Mouse (Mus musculus): ENCODE data around the gene Tiam2. TPM values are rescaled to one million over a fixed set of nuclear protein-coding genes. Genes with fewer than 3 reads are reported as not detected.

The Tiam2 gene
- polyA plus RNA-seq, 1 experiment from 2014 or later: 2.9 TPM

- Histone ChIP-seq H3K27me3 (ENCODE audit: low read depth, poor library complexity, severe bottlenecking) (no peaks in the 10 kb centered on the region), H3K4me1 (no peaks in the 10 kb centered on the region)
- 89% methylated on average over 4 of the region's 4 CpGs for WGBS
These were observed 174.6 kb downstream of the Tiam2 start for GRCm38 (mm10) chr17:3500936-3501335.

GRCm38 (mm10) chr17:3505711-3506110 lies 179.3 kb downstream of the Tiam2 start:
- Histone ChIP-seq H3K4me1 (no peaks in the 10 kb centered on the region), H3K9me3 (replicated peaks) (no peaks in the 10 kb centered on the region), H3K36me3 (no peaks in the 10 kb centered on the region), H3K4me3 (no peak overlapping the region), H3K27me3 (ENCODE audit: low read depth, poor library complexity, severe bottlenecking) (no peaks in the 10 kb centered on the region), H3K27ac (replicated peaks) (no peak overlapping the region)
- DNase-seq (ENCODE audit: low spot score): no peak
- 65% methylated on average over 1 of the region's 1 CpGs for WGBS

More at GRCm38 (mm10) chr17:3500936-3501335, 174.6 kb downstream of the Tiam2 start:
- Histone ChIP-seq H3K27ac (replicated peaks) (no peak overlapping the region), H3K4me3 (no peak overlapping the region), H3K36me3 (no peaks in the 10 kb centered on the region), H3K9me3 (replicated peaks) (no peaks in the 10 kb centered on the region)
- DNase-seq (ENCODE audit: low spot score): no peak

GRCm38 (mm10) chr17:3506508-3506907 lies 180.1 kb downstream of the Tiam2 start:
- H3K9me3 ChIP-seq (replicated peaks): no peaks in the 10 kb centered on the region
- no peak for DNase-seq (ENCODE audit: low spot score)
- no peaks in the 10 kb centered on the region for H3K4me1 ChIP-seq
- no peaks in the 10 kb centered on the region for H3K27me3 ChIP-seq (ENCODE audit: low read depth, poor library complexity, severe bottlenecking)
- WGBS: 90% methylated on average over 8 of the region's 8 CpGs
- no peaks in the 10 kb centered on the region for H3K36me3 ChIP-seq
- no peak overlapping the region for H3K4me3 ChIP-seq
- H3K27ac ChIP-seq (replicated peaks): no peak overlapping the region

GRCm38 (mm10) chr17:3509841-3510240 lies 183.5 kb downstream of the Tiam2 start:
- H3K27me3 ChIP-seq (ENCODE audit: low read depth, poor library complexity, severe bottlenecking): no peaks in the 10 kb centered on the region
- no peaks in the 10 kb centered on the region for H3K36me3 ChIP-seq
- H3K27ac ChIP-seq (replicated peaks): no peak overlapping the region
- no peaks in the 10 kb centered on the region for H3K9me3 ChIP-seq (replicated peaks)
- H3K4me1 ChIP-seq: no peaks in the 10 kb centered on the region
- 32% methylated on average over 1 of the region's 1 CpGs for WGBS
- DNase-seq (ENCODE audit: low spot score): peak; percentile 52
- no peak overlapping the region for H3K4me3 ChIP-seq

- H3K9me3 ChIP-seq (replicated peaks): no peaks in the 10 kb centered on the region
- no peak overlapping the region for H3K27ac ChIP-seq (replicated peaks)
- H3K4me1 ChIP-seq: peaks cover 11% of the 10 kb centered on the region
- H3K36me3 ChIP-seq: peaks cover 11% of the 10 kb centered on the region
- H3K4me3 ChIP-seq: no peak overlapping the region
- DNase-seq (ENCODE audit: low spot score): no peak
- whole genome bisulfite sequencing: 87% methylated on average over 5 of the region's 5 CpGs
- no peaks in the 10 kb centered on the region for H3K27me3 ChIP-seq (ENCODE audit: low read depth, poor library complexity, severe bottlenecking)
These were observed 187.9 kb downstream of the Tiam2 start for GRCm38 (mm10) chr17:3514316-3514715.

- 95% methylated on average over 8 of the region's 8 CpGs for WGBS
- Histone ChIP-seq H3K27ac (replicated peaks) (no peak overlapping the region), H3K4me3 (no peak overlapping the region), H3K36me3 (peaks cover 12% of the 10 kb centered on the region), H3K4me1 (peaks cover 11% of the 10 kb centered on the region), H3K27me3 (ENCODE audit: low read depth, poor library complexity, severe bottlenecking) (no peaks in the 10 kb centered on the region), H3K9me3 (replicated peaks) (no peaks in the 10 kb centered on the region)
- no peak for DNase-seq (ENCODE audit: low spot score)
These were observed 189.5 kb downstream of the Tiam2 start for GRCm38 (mm10) chr17:3515851-3516250.

GRCm38 (mm10) chr17:3516406-3516805 lies 190.0 kb downstream of the Tiam2 start:
- Histone ChIP-seq H3K36me3 (peaks cover 12% of the 10 kb centered on the region), H3K4me3 (no peak overlapping the region), H3K4me1 (peaks cover 11% of the 10 kb centered on the region), H3K27me3 (ENCODE audit: low read depth, poor library complexity, severe bottlenecking) (no peaks in the 10 kb centered on the region), H3K9me3 (replicated peaks) (no peaks in the 10 kb centered on the region), H3K27ac (replicated peaks) (no peak overlapping the region)
- WGBS: 37% methylated on average over 9 of the region's 9 CpGs
- DNase-seq (ENCODE audit: low spot score): no peak

GRCm38 (mm10) chr17:3520344-3520743 lies 194.0 kb downstream of the Tiam2 start:
- no peaks in the 10 kb centered on the region for H3K9me3 ChIP-seq (replicated peaks)
- 92% methylated on average over 5 of the region's 5 CpGs for WGBS

GRCm38 (mm10) chr17:3527841-3528471 lies 201.6 kb downstream of the Tiam2 start:
- WGBS: 91% methylated on average over 6 of the region's 6 CpGs
- no peak overlapping the region for H3K4me3 ChIP-seq
- H3K27ac ChIP-seq (replicated peaks): no peak overlapping the region
- no peaks in the 10 kb centered on the region for H3K4me1 ChIP-seq
- no peaks in the 10 kb centered on the region for H3K27me3 ChIP-seq (ENCODE audit: low read depth, poor library complexity, severe bottlenecking)
- H3K36me3 ChIP-seq: 0 out of 2 replicates have a peak, but pooled peaks cover 8% of the 10 kb centered on the region
- no peak for DNase-seq (ENCODE audit: low spot score)
- H3K9me3 ChIP-seq (replicated peaks): no peaks in the 10 kb centered on the region

More at GRCm38 (mm10) chr17:3520344-3520743, 194.0 kb downstream of the Tiam2 start:
- Histone ChIP-seq H3K36me3 (peaks cover 12% of the 10 kb centered on the region), H3K4me3 (no peak overlapping the region), H3K27me3 (ENCODE audit: low read depth, poor library complexity, severe bottlenecking) (no peaks in the 10 kb centered on the region), H3K4me1 (peaks cover 11% of the 10 kb centered on the region), H3K27ac (replicated peaks) (no peak overlapping the region)
- no peak for DNase-seq (ENCODE audit: low spot score)

- 83% methylated on average over 3 of the region's 3 CpGs for WGBS
- H3K9me3 ChIP-seq (replicated peaks): no peaks in the 10 kb centered on the region
- no peak overlapping the region for H3K27ac ChIP-seq (replicated peaks)
- H3K4me3 ChIP-seq: no peak overlapping the region
- no peak for DNase-seq (ENCODE audit: low spot score)
- 0 out of 2 replicates have a peak, but pooled peaks cover 8% of the 10 kb centered on the region for H3K36me3 ChIP-seq
- H3K27me3 ChIP-seq (ENCODE audit: low read depth, poor library complexity, severe bottlenecking): no peaks in the 10 kb centered on the region
- no peaks in the 10 kb centered on the region for H3K4me1 ChIP-seq
These were observed 203.2 kb downstream of the Tiam2 start for GRCm38 (mm10) chr17:3529523-3529922.

- DNase-seq (ENCODE audit: low spot score): no peak
- Histone ChIP-seq H3K4me3 (no peak overlapping the region), H3K36me3 (peaks cover 12% of the 10 kb centered on the region; the same call in 1 of the 2 replicates), H3K9me3 (replicated peaks) (no peaks in the 10 kb centered on the region), H3K4me1 (no peaks in the 10 kb centered on the region), H3K27ac (replicated peaks) (no peak overlapping the region), H3K27me3 (ENCODE audit: low read depth, poor library complexity, severe bottlenecking) (no peaks in the 10 kb centered on the region)
- WGBS: 64% methylated on average over 7 of the region's 7 CpGs
These were observed 204.2 kb downstream of the Tiam2 start for GRCm38 (mm10) chr17:3530549-3530948.

GRCm38 (mm10) chr17:3531641-3532040 lies 205.3 kb downstream of the Tiam2 start:
- H3K9me3 ChIP-seq (replicated peaks): no peaks in the 10 kb centered on the region
- H3K27ac ChIP-seq (replicated peaks): no peak overlapping the region
- H3K4me1 ChIP-seq: no peaks in the 10 kb centered on the region
- DNase-seq (ENCODE audit: low spot score): no peak
- 83% methylated on average over 1 of the region's 1 CpGs for WGBS
- no peaks in the 10 kb centered on the region for H3K27me3 ChIP-seq (ENCODE audit: low read depth, poor library complexity, severe bottlenecking)
- H3K36me3 ChIP-seq: peaks cover 13% of the 10 kb centered on the region; the same call in 1 of the 2 replicates
- H3K4me3 ChIP-seq: no peak overlapping the region

- H3K9me3 ChIP-seq (replicated peaks): no peaks in the 10 kb centered on the region
- H3K4me1 ChIP-seq: no peaks in the 10 kb centered on the region
- H3K27ac ChIP-seq (replicated peaks): no peak within 1 kb of the TSS
- 86% methylated on average over 4 of the region's 4 CpGs for WGBS
- DNase-seq (ENCODE audit: low spot score): no peak
- H3K27me3 ChIP-seq (ENCODE audit: low read depth, poor library complexity, severe bottlenecking): no peaks in the 10 kb centered on the region
- peaks cover 13% of the 10 kb centered on the region; the same call in 1 of the 2 replicates for H3K36me3 ChIP-seq
- no peak within 1 kb of the TSS for H3K4me3 ChIP-seq
These were observed 205.9 kb downstream of the Tiam2 start, which contains the start of gene Cldn20 for GRCm38 (mm10) chr17:3532254-3532653. Gene Cldn20, plus strand, starts transcription at chr17:3532554.

Data from midbrain, embryonic 10.5 days (tissue).